ENCODE assay signal across 8 mouse cellular contexts in the genomic region with DNA sequence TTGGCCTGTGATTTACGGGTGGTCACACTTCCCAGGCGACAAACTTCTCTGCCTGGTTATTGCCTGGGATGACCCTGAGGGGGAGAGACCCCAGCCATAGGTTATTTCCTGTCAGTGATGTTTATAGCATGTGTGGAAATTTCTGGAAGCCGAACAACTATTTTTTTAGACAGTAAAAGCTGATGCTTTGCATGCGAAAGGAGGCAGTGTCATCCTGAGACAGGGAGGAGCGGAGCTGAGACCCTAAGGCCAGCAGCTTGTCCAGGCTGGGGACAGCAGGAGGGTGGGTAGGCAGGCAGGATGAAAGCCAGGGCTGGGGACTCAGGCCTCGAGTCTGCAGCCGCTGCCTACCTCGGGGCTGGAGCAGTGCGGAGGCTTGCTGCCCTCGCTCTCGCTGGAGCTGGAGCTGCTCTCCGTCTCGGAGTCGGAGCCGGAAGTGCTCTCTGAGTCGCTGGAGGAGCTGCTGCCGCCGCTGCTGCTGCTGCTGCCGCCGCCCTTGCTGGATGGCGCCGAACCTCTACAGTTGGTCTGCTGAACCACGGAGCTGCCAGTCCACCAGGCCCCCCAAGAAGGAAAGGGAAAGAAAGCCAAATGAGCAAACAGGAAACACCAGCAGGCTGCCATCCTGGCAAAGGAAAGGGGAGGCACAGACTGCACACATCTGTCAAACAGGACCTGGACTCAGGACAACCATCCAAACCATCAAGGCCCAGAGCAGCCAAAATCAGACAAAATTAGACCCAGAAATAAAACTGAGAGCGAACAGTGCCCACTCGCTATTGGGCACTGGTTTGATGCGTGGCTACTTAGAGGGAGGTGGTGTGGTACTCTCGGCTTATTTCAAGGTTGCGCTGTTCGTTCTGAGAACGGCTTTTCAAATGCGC.
A peak's percentile ranks its signal among the peaks of the same experiment; 100 is the strongest.
DNase-seq lines count a peak whose midpoint lies in the region; ATAC-seq and TF ChIP-seq lines count a peak whose summit lies in the region.

No protein-coding gene starts in this region.

- TF ChIP-seq CTCF in stomach, postnatal 0 days (IDR thresholded peaks at IDR 0.05; ENCODE audit: low read depth), result no peak

- H3K36me3 ChIP-seq in limb, embryonic 12.5 days, result peaks cover 28% of the 10 kb centered on the region
- no peaks in the 10 kb centered on the region for H3K36me3 ChIP-seq in stomach, postnatal 0 days (ENCODE audit: control insufficient read depth, insufficient read depth, low read length)

- H3K27me3 ChIP-seq in limb, embryonic 12.5 days, result no peaks in the 10 kb centered on the region; the same call in 1 of the 2 replicates
- no peaks in the 10 kb centered on the region for H3K27me3 ChIP-seq in stomach, postnatal 0 days (ENCODE audit: control insufficient read depth, insufficient read depth, low read length)

- 0 out of 2 replicates have a peak, but pooled peaks have one; percentile 32 for ATAC-seq in limb, embryonic 12.5 days (ENCODE audit: insufficient number of reproducible peaks, insufficient read depth, low FRiP score, low TSS enrichment, low read depth)
- no peak for ATAC-seq in stomach, postnatal 0 days (ENCODE audit: low FRiP score, low TSS enrichment)

- WGBS in limb, embryonic 12.5 days, result 37% methylated on average over 31 of the region's 31 CpGs
- WGBS in stomach, postnatal 0 days, result 54% methylated on average over 31 of the region's 31 CpGs

- DNase-seq in cerebellum, postnatal 10 days, result peak; percentile 78 to 84
- no peak for DNase-seq in cerebellum, adult 11 months
- DNase-seq in urinary bladder, postnatal 14 days (ENCODE audit: low spot score), result peak; percentile 28
- DNase-seq in urinary bladder, postnatal 36 days (ENCODE audit: low spot score in 2 of 2), result no peak
- DNase-seq in stomach, postnatal 0 days (ENCODE audit: low spot score), result peak; percentile 28
- DNase-seq in retina, postnatal 1 day, result no peak
- DNase-seq in right cerebral cortex, postnatal 4 days, result no peak

- H3K9me3 ChIP-seq in limb, embryonic 12.5 days, result 0 out of 2 replicates have a peak, but pooled peaks cover 3% of the 10 kb centered on the region
- H3K9me3 ChIP-seq in stomach, postnatal 0 days (ENCODE audit: control insufficient read depth, low read length), result no peaks in the 10 kb centered on the region

- H3K4me1 ChIP-seq in limb, embryonic 12.5 days (replicated peaks), result peaks cover 34% of the 10 kb centered on the region
- H3K4me1 ChIP-seq in stomach, postnatal 0 days (replicated peaks; ENCODE audit: control insufficient read depth, insufficient read depth), result no peaks in the 10 kb centered on the region

- peak overlapping the region; percentile 23; the same call in 1 of the 2 replicates for H3K9ac ChIP-seq in limb, embryonic 12.5 days (replicated peaks)
- H3K9ac ChIP-seq in stomach, postnatal 0 days (ENCODE audit: low read length), result 0 out of 2 replicates have a peak overlapping the region, but pooled peaks have one; percentile 5

- H3K27ac ChIP-seq in limb, embryonic 12.5 days, result peak overlapping the region; percentile 84
- H3K27ac ChIP-seq in stomach, postnatal 0 days (replicated peaks), result no peak overlapping the region

- no peak for TF ChIP-seq EP300 in stomach, postnatal 0 days (optimal IDR thresholded peaks at IDR 0.05)

- peak overlapping the region; percentile 18; the same call in 1 of the 2 replicates for H3K4me3 ChIP-seq in limb, embryonic 12.5 days (replicated peaks)
- no peak overlapping the region for H3K4me3 ChIP-seq in stomach, postnatal 0 days (ENCODE audit: low read depth, low read length)

- H3K4me2 ChIP-seq in limb, embryonic 12.5 days, result peak overlapping the region; percentile 46
- H3K4me2 ChIP-seq in stomach, postnatal 0 days (replicated peaks; ENCODE audit: low read depth), result peak overlapping the region; percentile 42

Comparison
In these comparisons a context has a peak if more than half of its experiments do, and no peak if none do; other contexts are left out.
1. DNase-seq: peak in cerebellum, postnatal 10 days (2 of 2), urinary bladder, postnatal 14 days (single experiment) and stomach, postnatal 0 days (single experiment); none in cerebellum, adult 11 months (single experiment), urinary bladder, postnatal 36 days (0 of 2), retina, postnatal 1 day (single experiment) and right cerebral cortex, postnatal 4 days (single experiment).